Mouse (Mus musculus) left cerebral cortex, adult 9 months (tissue): ENCODE measurements at regions not wholly inside any gene's neighbourhood (a gene's known extent, or its start where the extent isn't known, plus 50 kb on each side); places are given as distances from the start of the nearest gene placed in this dataset.

Experiments used
- DNase-seq, 2 experiments: peaks; one replicate each; pipeline ENCODE4 v3.0.0; 2022; ENCODE audit warnings: low spot score in 2 of 2

DNA sequence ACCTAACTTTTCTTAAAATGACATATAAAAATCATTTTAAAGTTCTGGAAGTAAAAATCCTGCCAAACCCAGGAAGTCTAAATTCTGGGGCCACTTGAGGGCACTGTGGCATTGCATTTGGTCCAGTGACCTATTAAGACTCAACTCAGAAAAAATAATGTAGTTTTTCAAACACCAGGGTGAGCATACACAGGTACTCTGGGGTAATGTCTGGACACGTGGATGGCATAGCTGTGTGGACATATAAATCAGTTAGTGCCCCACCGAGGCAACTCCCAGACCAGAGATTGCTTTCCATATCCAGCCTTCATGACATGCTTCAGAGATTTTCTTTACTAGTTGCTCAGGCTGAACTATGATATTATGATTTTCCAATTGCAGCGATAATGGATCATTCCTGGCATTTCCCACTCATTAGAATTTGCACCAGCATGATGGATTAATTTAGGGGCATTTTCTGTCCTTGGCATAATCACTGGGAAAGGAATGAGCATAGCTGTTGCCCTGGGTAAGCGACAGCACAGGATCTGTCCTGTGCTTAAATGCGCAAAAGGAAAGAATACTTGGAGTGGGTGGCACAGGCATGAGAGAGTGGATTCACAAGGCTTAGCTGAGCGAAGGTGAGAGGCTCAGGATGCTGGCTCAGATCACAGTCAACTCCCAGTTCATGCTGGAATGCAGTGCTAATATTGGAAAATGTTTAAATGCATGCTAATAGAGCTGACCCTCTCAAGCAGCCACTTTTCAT, 1526.6 kb upstream of the Cdh8 start:
- peak in 1 of 2 experiments; percentile 55 for DNase-seq

DNA sequence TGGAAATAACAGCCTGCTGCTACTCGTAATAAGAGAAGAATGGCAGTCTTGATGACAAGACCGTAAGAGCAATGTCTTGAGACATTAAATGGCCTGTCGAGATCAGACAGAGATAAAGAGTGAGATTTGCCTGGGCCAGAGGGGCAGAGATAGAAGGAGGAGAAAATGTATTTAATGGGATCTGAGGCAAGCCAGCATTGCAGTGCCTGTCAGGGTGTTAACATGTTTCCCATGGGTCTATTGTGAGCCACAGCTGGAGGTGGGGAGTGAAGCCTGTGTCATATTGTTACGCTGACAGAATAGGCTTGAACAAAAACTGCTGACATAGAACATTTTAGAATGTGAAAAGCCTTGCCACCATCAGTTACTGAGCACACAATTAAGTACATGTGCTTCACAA, 1523.3 kb upstream of the Cdh8 start:
- no peak for DNase-seq

DNA sequence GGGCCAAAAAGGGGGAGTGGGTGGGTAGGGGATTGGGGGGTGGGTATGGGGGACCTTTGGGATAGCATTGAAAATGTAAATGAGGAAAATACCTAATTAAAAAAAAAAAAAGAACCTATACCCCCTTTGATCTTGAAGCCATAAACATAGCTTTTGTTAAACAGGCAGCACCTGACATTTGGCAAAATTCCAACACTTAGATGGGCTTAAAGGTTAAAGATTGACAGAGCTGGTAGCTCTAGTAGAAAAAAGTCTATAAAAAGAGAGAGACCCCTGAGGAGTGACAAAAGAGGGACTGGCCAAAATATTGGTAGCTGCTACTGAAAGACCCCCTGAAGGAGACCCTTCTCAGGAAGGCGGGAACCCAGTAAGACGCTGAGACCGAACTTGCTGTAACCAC, 1474.0 kb upstream of the Cdh8 start:
- DNase-seq = no peak

- DNase-seq = peak in 1 of 2 experiments; percentile 4
Observed at GRCm38 (mm10) chr8:100865624-100866023, 1449.4 kb upstream of the Cdh8 start.

DNA sequence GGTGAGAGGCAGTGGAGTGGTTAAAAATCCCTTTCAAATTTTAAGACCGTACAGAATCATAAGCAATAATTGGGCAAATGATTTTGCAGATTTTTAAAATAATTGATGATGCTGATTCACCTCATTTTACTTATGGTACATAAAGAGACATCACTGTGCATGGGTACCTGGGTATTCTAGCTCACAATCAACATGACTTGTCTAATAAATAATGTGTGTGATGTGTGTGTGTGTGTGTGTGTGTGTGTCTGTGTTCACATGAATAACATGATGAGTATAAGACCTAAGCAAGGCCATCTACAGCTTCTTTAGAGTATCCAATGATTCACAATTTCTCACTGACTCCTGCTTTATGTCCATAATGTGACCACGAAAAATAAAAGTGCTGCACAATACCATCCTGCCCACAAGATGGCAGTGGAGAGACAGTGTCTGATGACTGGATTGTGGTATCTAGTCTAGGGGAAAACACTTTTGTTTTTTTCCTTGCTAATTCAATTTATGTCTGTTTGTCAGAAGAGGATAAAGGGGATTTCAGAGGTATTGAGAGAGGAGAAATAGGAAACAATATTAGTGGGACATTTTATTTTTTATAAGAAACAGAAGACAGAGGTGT, 1434.7 kb upstream of the Cdh8 start:
- DNase-seq = peak in 1 of 2 experiments; percentile 75
